Mouse (Mus musculus): Measurements from ENCODE around the gene Rilpl1.
"Not testable (repeated sequence)": the region's sequence is repeated elsewhere in the genome, so short reads cannot be mapped to it uniquely, and the experiment has no call there.

Gene Rilpl1

DNA sequence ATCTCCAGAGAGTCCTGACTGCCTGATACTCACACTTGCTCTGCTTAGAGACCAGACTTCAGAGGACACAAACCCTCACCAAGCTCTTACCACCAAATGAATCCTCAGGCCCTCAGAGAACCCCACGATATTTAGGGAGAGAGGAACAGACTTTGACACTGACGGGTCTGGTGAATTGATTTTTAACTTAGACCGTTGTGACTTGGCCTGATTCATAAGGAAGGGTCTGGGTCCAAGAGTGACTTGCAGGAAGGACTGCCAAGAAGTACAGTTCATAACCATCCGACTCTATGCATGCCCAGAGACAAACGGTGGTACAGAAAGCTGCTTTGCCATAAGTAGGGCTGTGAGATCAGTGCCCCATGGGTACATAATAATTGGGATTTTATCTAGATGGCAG is 45.5 kb downstream of the Rilpl1 start:
- no peak for DNase-seq

DNA sequence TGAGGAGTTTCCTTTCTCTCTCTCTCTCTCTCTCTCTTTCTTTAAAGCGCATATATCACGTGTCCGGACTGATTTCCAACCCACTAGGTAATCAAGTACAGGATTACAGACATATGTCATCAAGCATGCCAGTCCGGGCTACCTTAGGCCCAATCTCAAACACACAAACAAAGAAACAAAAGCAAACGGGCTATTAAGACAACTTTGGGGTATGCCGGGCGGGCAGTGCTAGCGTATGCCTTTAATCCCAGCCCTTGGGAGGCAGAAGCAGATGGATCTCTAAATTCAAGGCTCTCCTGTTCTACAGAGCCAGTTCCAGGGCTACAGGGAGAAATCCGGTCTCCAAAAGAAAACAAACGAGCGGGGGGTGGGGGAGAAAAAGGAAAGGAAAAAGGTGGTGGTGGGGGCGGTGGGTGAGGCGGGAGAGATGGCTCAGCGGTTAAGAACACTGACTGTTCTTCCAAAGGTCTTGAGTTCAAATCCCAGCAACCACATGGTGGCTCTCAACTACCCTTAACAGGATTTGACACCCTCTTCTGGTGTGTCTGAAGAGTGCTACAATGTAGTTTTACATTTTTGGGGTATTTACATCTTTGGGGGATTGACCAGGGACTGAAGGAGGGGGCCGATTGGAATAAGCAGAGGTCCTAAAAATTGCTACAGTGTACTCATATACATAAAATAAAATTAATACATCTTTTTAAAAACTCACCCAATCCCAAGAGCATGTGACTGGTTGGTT is 47.4 kb downstream of the Rilpl1 start:
- DNase-seq = no peak

DNA sequence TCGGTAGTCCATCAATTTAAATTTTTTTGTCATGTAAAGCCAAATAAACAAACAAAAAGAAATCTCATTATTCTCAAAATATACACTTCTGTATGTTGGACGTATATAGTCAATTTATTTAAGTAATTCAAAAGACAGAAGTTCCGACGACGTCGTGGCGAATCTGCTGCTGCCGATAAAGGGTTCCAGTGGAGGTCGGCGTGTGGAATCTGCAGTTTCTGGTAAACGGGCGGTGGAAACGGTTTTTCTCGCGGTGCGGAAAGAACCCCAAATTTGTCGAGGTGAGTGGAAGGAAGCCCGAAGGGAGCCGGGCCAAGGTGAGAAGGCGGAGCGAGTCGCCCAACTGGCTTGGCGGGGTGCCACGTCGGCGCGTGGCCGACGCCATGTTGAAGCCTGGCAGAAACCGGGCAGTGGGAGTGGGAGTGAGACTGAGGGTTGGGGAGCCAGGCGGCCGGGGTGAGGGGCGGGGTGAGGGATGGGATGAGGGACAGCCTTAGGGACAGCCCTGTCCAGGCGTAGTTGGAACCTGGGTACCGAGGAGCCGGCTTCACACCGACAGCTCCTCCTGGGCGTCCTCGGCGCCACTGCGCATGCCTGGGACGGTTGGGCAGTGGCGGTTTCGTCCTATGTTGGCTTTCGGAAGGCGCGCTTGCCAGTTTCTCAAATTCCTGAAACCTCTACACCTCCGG is 48.1 kb downstream of the Rilpl1 start, which contains the start of gene Snrnp35:
TSS of gene Snrnp35 (plus strand) at position 169 of the 689 bp plus-strand sequence.
- peak; percentile 88 for DNase-seq

DNA sequence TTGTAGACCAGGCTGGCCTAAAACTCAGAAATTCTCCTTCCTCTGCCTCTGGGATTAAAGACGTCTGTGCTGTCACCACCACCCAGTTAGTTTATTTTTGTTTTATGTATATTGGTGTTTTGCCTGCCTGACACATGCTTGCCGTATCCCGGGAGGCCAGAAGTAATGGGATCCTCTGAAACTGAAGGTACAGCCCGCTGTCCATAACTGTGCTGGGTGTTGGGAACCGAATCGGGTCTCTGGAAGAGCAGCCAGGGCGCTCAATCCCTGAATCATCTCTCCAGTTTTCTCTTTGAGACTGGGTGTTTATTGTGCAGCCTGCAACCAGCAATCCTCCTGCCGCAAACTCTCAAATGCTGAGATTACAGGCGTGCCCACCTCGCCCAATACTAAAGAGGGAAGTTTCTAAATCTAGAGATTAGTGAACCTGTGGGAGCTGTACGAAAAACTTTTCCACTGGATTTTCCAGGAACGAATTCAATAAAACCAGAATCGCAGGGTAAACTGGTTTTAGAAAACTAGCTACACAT is 48.7 kb downstream of the Rilpl1 start:
- no peak for DNase-seq

DNA sequence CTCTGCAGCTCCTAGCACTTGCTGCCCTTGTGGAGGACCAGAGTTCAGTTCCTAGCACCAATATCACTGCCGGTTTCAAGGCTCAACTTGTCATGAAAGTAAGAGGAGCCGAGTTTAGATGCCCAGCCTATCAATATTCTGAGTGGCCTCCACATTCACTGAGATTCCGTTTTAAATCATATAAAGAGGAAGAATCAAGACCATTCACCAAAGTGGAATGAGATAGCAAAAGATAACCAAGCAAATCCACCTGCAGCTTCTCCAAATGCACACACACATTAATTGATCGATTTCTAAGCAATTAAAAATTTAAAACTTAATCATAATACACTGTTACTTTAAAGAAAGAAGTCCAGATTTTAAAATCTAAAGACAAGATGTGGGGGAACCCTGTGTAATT is 49.5 kb downstream of the Rilpl1 start:
- DNase-seq = no peak

DNA sequence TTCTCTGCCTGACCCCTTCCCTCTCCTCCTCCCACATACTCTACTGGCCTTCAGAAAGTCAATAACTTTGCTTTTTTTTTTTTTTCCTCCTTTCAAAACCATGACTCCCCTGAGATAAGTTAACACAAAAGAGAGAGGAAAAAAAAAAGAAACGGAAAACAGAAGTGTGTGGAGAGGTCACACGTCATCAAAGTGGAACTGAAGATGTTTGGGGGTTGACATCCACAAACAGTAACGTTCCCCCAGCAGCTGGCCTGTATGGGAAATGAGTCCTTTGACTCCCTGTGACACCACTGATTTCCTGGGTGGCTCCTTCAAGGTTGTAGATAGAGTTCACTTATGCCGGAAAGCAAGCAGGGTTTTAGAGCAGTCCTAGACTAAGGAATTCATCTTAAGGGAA is 51.1 kb downstream of the Rilpl1 start:
- no peak for DNase-seq

DNA sequence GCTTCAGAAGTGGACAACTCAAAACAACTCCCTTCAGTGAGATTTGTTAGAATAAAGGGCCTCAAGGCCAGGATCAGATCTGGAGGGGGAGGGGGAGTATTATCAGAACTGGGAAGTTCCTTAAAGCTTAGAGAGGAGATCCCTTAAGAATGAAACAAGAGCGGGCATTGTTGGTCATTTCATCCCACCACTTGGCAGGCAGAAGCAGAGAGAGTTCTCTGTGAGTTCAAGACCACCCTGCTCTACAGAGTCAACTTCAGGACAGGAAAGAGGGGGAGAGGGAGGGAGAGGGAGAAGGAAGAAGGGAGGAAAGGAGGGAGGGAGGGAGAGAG is 52.4 kb downstream of the Rilpl1 start:
- DNase-seq = peak; percentile 57

DNA sequence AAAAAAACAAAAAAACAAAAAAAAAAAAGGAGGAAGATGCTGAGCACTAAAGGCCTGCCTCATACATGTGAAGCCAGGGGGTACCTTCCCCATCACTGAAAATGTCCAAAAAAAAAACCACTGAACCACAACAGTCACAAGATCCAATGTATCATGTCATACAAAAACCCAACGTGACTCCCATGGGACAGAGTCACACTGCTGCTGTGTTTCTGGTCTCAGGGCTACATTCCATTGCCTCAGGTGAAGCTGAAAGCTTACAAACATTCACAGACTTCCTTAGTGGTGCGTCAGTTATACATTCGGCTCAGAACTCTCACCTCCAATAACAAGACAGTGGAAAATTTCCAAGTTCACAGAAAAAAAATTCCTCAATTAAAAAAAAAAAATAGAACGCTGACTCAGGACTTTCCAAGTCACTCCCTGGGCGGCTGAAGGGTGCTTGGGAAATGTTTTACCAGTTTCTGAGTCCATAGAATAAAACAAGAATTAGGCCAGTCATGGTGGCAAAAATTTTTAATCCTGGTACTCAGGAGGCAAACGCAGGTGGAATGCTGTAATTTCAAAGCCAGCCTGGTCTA is 60.5 kb downstream of the Rilpl1 start:
- no peak for DNase-seq

DNA sequence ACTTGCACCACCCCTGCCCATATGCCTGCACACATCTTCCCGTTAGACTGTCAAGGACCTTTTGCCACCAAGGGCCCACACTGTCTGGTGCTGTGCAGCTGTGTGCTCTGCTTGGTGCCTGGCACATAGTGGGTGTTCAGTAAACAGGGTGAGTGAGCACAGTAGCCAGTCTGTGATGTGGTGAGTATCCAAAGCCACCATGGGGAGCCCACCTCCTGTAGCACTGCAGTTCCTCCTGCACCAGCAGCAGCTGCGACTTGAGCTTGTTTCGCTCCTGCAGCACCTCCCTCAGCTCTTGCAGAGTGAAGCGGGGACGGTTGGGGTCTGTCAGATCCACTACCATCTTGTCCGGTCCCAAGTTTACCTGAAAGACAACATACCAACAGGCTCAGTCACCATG is 61.7 kb downstream of the Rilpl1 start:
- no peak for DNase-seq

DNA sequence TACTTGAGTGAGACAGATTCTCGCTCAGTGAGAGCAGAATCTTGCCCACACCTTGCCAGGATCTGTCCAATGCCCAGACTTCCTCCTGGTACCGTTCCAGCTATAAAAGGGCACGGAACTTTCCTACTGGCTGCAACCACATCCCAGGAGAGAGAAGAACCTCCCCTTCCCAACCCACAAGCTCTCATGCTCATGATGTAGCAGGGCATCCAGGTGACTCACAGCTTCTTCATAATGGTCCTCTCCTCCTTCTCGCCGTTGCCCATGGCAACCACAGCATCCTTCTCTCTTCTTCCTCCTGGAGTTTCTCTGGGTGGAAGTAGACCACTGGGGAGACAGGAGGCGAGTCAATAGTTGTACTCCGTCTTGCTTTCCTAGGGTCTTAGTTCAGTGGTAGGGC is 62.8 kb downstream of the Rilpl1 start:
- no peak for DNase-seq

DNA sequence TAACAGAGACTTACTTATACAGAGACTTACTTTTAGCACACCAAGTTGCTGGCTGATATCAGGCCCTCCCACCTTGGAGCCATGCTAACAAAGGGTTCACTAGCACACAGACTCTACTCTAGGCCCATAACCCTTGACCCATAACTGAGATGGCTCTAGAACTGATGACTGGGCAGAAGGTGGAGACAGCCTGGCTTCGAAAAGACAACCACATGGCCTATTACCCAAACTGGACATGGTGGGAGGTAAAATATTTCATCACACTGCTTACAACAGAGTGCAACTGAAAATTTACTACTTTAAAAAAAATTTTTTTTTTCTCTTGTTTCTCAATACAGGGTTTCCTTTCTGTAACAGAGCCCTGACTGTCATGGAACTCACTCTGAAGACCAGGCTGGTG is 63.4 kb downstream of the Rilpl1 start:
- no peak for DNase-seq

DNA sequence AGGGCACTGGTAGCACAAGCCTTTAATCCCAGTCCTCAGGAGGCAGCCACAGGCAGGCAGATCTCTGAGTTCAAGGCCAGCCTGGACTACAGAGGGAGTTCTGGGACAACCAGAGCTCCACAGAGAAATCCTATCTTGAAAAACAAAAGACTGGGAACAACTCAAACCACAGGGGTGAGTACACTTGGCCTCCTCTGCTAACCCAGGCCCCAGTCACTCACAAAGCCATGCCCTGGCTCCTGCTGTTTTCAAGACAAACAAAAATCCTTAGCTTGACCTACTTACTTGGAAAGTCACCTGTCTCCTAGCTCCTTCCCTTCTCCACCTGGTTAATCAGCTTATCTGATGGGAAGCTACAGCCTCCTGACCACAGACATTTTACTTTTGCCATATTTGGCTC is 66.3 kb downstream of the Rilpl1 start:
- DNase-seq = no peak

DNA sequence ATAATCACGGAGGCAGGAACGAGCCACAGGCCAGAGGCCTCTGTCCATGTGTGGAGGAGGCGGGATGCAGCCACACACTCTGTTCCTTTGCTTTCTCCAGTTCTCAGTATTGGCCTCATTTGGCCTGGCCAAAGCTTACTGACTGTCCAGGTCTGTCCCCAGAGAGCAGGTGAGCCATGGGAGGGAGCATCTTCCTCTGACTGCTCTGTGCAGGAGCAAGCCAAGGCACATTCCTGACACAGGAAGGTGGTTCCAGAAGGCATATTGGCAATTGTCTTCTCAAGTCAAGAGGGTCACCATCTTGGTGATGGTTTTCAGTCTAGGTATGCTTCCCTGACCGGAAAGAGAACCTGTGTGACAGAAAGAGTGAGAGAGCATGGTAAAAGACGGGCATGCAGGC is 67.7 kb downstream of the Rilpl1 start:
- no peak for DNase-seq

DNA sequence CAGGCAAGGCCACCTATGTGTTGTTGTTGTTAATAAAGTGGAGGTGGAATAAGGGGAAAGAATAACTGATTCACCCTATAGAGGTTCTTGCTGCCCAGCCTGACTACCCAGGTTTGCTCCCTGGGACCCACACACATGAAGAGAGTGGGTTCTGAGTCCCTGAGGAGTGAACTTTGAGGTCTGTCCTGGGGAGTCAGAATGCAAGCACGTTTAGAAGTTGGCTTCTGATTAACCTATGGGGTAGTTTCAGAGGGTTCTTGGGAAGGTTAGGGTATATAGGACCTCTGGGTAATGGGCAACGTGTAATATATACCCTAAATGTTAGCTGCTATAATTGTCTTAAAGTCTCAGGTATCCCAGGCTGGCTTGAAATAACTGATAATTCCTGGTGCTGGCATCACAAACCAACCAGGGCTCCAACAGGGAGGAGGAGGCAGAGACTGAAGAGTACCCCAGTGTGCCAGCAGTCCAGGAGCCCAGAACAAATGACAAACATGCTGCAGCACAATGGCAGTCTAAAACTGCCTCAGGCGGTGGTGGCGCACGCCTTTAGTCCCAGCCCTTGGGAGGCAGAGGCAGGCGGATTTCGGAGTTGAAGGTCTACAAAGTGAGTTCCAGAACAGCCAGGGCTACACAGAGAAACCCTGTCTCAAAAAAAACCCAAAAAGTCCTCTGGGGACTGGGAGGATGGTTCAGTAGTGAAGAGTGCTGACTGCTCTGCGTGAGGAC is 68.7 kb downstream of the Rilpl1 start:
- no peak for DNase-seq

DNA sequence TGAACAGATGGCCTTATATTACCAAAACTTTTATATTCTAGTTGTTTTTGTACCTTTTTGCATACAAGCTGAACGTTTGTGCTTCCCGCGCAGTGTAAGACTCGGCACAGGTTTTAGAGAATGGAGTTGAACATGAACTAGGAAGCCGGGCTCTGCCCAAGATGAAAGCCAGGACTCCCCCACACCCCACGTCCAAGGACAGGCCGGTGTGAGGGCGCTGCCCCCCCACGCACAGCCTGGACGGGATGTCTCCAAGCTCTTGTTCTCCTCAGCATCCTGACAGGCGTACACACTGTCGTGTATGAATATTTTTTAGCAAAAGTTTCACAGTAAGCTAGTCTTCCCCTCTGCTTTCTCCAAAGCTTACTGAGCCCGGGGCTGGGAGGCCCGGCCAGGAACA is 70.3 kb downstream of the Rilpl1 start:
- not testable (repeated sequence) for DNase-seq

DNA sequence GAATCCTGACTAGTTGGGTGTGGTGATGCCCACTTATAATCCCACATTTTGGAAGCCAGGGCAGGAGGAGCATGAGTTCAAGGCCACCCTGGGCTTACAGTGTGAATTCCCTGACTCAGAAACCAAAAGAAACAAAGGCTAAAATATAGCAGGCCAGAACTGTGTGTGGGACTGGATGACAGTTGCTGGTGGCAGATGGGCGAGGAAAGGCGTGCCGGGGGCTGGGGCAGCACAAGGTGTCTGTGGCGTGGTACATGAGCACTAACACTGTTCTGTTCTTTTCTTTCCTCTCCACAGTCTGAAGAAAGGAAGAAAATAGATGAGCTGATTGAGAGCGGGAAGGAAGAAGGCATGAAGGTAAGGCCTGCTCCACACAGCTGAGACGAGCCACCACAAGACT is 74.4 kb downstream of the Rilpl1 start:
- no peak for DNase-seq

DNA sequence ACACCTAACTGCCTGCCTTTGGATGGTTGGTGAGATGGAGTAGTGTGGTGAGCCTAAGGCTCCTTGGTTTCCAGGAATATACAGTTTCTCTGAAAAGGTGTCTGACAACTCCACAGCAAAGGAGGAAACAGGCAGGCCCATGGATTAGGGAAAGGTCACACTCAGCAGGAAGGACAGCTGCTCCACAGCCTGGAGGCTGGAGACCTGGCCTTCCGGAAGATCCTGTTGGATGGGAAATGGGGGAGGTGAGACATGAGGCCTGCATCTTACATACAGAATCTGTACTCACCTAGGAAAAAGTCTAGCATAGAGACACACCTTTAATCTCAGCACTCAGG is 77.1 kb downstream of the Rilpl1 start:
- DNase-seq = peak; percentile 50

DNA sequence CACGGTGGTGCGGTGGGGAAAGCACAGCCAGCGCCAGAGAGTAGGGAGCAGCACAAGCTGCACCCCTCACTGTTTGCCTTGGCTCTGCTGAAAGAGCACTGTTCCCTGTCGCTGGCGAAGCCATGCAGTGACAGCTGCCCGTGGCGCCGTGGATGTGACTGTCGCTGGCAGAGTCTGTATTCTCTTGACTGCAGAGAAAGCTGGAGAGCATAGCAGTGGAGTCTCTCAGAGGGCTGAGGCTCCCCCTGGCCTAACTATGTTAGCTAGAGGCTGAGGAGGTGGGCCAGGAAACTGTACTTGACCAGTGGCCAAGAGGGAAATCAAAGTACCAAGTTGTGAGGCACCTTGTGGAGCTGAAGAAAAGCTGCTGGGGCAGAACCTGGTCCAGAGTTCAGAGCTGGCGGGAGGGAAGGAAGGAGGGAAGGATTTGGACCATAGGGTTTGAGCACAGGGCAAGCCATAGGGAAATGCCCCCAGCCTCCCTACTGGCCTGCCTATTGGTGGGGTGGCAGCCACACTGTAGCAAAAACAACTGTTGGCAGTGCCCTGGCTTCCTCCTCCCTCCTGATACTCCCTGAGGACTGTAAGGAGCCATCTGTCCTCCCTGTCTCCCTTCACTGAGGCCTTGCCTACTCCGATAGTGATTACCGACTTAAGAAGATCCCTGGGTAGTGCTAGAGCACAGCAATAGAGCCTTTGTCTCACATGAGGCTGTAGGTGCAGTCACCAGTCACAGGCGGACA is 77.7 kb downstream of the Rilpl1 start:
- peak; percentile 66 for DNase-seq

DNA sequence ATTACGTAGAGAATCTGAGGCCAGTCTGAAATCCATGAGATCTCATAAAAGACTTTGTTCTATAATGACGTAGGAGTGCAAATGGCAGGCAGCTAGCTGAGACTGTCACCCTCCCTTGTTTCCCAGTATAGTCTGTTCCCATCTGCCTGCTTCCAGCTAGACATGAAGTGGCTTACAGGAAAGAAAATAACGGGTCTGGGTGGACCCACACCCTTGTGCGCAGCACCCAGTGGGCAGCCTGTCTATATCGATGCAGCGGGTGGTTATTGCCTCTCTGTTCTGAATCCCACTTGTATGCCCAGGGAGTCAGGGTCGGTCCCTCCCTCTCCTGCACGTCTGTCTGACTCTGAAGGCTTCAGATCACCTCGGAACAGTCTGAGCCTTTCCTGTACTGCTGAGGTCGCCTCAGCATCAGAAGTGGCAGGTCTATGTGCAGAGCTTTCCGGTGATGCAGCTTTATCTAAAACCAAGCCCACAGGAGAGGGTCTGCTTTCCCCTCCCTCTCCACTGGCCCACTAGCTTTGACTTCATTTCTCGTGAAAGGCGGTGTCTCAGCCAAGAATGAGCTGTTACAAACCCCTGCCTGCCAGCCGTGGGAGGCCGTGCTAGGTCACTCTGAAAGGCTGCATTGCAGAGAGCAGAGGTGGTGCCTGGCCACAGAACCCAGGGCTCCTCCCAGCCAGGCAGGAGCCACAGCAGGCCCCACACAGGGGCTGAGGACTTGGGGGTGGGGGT is 78.5 kb downstream of the Rilpl1 start:
- no peak for DNase-seq

DNA sequence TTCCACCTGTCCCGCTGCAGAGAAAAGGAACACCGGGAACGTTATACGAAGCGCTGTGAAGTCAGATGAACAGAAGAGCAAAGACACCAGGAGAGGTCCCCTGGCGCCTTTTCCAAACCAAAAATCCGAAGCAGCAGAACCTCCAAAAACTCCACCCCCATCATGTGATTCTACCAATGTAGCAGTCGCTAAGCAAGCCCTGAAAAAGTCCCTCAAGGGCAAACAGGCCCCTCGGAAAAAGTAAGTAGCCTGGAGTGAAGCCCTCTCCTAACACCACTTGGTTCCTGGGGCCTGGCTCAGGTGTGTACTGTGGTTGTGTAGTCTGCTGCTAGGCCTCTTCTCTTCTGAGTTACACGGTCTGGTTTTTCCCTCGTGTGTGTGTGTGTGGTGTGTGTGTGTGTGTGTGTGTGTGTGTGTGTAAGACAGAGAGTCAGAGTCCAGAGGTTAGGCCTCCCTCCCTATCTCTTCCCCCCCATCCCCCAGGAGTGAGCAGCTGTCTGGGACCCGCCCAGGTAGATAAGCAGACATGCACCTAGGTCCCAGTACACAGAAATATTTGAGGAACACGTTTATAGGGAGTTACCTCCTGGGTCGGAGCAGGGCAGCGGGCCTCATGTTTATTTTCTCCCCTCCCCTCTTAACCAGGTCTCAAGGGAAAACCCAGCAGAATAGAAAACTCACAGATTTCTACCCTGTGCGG is 80.4 kb downstream of the Rilpl1 start:
- no peak for DNase-seq

DNA sequence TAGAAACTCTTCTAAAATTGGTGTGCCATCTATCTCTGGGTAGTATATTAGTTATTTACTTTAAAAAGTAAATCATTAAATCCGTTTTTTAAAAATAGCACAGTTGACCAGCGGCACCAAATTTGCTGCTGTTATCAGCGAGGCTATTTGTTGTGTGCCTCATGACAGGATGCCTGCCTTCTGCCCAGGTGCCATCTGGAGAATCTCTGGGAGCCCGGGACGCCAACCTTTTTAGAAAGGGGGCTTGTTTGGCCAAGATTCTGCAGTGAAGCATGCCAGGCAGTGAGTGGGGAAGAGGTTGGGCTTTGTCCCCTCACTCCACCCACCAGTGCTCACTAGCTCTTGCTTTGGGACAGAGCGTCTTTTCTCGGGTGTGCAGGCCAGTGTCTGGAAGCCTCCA is 81.1 kb downstream of the Rilpl1 start:
- DNase-seq = no peak

DNA sequence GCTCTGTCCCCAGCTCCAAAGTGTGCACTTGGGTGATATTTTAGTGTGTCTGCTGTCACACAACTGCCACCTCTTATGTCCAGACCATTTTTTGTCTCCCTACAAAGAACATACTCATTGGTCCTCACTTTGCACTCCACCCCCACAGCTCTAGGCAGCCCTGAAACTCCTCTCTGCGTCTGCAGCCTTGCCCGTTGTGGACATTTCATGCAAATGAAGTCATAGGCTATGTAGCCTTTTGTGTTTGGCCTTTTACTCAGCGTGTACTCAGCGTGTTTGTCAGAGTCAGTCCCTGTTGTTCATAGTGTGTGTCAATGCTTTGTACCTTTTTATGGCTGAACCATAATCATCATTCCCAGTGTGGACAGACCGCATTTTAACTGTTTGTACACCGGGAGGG is 81.7 kb downstream of the Rilpl1 start:
- peak; percentile 26 for DNase-seq

All from cerebellum, adult 9-10 months (tissue).